Mouse (Mus musculus): Measurements from ENCODE around the gene Rhot1.

Rhot1 gene

DNA sequence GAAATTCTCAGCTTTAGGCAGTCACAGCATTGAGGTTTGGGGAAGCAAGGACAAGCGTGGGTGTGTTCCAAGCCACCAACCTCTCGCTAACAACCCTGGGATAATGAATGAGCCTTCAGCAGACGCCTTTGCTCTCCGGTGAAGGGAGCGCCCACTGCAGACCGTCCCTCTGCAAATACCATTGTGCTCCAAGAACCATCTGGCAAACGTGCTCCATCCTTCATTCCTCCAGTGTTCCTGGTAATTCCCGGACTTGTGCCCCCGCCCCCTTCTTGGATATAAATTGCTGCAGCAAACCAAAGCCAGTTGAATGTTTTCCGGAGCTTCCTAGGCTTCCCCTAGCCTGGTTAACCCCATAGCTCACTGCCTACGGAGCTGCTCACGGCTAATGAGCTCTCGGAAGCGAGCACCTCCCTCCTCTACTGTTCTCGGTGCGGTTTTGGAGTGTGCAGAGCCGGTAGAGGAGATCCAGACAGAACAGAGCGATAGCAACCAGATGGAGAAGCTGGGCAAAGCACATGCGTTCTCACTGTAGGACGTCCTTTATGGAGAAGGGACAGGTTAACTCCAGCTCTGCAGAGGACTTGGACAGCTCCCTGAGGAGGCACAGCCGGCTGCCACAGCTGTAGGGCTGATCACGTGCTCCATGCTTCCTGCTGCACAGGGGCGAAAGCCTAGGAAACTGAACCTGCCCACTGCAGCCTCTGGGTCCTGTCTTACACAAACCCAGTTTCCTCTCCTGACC is 81.1 kb downstream of the Rhot1 start:
- DNase-seq (ENCODE audit: low read depth) = no peak

DNA sequence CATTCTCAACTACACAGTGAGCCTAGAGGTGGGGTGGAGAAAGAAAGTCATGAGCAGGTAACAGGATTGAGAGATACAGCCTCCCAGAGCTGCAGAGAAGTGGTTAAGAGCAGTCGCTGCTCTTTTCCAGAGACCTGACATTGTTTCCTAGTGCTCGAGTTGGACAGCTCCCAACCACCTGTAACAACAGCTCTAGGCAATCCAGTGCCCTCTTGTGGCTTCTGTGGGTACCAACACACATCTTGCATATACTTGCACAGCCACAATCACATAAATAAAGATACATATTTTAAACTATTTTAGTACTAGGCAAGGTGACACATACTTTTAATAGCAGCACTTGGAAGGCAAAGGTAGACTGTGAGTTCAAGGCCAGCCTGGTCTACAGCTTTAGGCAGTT is 82.2 kb downstream of the Rhot1 start:
- no peak for DNase-seq (ENCODE audit: low read depth)

DNA sequence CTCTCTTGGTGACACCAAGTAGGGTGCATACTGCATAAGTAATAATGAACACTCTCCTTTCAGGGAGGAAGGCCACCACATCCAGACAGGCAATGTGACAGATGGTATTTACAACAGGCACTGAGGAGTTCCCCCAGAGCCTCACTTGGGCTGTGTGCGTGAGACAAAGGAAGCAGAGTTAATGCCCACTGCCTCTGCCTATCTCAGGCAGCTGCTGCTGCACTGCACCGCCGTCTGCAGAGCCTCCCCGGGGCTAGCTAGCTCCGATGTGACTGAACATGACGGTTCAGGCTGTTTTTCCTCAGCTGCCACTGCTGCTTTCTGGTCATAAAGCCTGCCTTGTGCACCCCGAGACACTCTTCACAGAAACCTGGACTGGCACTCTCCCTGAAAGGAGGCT is 83.6 kb downstream of the Rhot1 start:
- DNase-seq (ENCODE audit: low read depth) = no peak

DNA sequence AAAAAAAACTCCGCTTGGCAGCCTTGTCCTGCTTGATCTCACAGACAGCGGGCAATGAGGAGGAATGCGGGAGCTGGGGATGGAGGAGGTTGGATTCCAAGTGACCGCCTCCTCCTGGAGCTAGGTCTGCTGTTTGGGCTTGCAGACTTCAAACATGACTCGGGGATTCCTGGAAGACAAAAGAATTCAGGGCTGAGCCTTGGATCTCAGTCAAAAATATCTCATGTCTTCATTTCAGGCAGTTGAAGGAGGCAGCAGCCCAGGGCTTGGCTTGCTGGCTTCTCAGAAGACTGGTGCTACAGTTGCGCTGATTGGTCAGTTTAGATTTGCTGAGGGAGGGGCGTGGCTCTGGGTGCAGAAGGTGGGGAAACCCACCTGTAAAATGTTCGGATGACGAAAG is 86.2 kb downstream of the Rhot1 start:
- no peak for DNase-seq (ENCODE audit: low read depth)

DNA sequence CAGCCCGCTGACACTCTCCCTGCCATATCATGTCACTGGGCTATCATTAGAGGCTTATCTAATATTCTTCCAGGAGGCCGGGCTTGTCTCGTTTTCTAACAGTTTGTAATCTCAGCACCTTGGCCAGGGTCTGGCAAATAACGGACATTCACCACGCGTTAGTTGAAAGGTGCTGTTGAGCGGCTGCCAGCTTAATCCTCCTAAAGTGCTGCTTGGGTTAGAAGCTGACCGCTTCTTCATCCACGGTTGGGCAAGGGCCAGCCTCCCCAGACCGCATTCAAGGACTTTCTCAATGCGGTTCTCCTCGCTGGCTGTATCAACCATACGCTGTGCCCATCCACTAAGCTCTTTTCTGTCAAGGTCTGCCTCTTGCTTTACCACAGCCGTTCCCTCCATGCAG is 87.0 kb downstream of the Rhot1 start:
- no peak for DNase-seq (ENCODE audit: low read depth)

DNA sequence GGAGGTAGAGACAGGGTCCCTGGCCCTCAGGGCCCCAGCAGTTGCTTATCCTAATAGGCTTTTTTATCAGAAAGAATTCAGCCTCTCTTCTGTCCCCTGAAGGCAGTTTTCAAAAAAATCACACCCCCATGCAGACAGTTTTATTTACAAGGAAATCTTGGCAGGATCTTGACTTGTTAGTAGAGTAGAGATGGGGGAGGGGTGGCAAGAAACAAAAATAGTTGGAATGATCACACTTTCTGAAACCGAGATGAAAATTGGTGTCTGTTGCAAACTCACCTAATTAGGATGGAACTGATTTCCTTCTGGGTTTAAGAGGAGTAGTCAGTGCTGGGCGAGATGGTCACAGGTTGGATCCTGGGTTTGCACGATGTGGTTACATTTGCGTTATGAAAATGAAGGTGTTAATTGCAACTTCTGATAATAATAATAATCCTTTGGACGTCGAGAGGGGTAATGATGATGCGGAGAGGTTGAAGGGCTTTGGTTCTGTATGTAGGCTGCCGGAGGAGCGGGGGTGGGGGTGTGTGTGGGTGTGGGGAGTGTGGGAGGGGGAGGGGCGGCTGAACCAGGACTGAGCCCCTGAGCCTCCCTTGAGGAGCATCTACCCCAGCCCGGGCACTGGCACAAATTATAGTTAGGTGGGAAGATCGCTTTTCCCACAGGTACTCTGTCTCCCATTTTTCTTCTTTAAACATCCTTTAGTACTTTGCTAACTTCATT is 90.9 kb downstream of the Rhot1 start:
- no peak for DNase-seq (ENCODE audit: low read depth)

DNA sequence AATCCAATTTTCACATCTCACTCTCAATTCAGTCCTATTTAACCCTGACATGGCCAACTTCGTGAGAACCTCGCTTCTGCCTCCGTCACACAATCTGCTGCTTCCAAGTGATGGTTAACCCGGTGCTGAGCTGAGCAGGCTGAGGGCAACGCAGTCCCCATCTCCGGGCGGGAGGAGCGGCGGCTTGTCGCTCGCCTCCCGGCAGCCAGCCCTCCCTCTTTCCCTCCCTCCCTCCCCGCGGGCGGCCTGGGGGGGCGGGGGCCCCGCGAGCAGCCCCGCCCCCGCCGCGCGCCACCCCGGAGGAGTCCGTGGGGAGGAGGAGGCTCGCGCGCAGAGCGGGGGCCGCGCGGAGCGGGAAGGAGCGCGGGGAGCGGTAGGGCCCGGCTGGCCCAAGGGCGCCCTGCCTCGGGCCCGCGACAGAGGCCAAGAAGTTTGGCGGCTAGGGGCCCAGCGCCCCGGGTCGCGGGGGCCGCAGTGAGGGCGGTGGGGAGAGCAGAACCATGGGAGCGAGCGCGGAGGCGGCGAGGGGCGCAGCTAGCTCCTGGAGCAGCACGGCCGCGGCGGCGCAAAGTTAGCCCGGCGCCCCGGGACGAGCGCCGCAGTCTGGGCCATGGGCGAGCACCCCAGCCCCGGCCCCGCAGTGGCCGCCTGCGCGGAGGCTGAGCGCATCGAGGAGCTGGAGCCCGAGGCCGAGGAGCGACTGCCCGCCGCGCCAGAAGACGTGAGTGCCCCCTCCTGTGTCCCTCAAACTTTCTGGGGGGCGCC is 91.9 kb downstream of the Rhot1 start, which contains the start of gene Rhbdl3:
Gene Rhbdl3, plus strand, starts transcription at position 362 of the 765 bp plus-strand sequence.
- no peak for DNase-seq (ENCODE audit: low read depth)

DNA sequence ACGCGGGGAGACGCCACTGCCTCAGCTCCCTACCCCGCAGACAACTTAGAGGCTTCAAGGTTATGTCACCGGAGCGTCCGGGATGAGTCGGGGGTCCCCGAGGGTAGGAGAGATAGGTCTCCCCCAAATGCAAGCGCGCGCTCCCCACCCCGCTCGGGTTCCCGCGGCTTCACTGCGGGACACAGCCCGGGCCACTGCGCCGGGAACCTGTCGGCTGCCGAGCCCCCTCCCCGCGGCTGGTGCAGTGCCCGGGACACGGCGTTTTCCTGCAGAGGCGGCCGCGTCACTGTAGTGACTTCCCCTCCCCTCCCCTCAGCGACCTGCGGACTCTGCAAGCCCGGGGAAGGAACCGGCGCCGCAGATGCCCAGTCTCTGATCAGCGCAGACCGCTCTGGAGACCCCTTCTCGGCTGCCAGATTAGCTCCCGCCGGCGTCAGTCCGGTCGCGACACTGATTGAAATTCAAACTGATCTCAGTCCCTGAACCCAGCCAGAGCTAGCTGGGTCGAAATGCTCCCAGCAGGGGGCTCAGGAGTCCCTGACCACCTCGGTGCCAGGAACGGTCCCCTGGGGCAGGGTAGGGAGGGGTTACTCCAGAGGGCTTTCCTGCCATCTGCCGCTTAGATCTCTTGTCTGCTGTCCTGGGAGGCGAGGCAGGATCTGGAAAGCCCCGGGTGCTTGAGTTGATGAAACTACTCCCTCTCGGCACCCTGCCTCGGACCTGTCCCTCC is 92.7 kb downstream of the Rhot1 start:
- DNase-seq (ENCODE audit: low read depth) = no peak

DNA sequence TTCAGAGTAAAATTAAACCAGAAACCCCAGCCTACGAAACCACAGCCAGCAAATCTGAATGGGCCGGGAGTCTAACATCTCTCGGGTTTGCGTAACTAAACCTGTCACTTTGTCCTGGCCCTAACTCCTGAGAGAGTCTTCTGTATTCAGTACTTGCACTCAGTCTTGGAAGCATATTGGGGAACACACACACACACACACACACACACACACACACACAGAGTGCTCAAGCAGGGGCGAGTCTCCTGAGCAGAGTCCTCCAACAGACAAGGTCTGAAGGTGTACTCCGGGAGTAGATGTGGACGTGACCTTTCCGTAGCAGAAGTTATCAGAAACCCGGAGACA is 93.2 kb downstream of the Rhot1 start:
- no peak for DNase-seq (ENCODE audit: low read depth)

DNA sequence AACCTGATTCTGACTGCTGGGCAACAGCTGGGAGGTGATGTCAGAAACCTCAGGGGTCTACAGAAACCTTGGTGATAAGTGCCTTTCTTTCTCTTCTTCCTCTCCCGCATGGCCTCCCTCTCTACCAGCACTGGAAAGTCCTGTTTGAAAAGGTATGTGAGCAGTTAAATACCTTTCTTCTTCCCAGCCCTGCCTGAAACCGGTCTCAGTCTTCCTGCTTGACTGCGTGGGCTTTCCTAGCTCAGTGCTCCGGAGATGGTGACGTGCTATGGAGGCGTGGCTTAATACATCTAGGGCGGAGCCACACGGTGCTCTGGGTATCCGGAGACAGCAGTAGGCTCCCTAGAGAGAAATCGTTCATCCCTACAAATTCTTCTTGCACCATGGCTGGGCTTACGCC is 93.7 kb downstream of the Rhot1 start:
- peak; percentile 17 for DNase-seq (ENCODE audit: low read depth)

DNA sequence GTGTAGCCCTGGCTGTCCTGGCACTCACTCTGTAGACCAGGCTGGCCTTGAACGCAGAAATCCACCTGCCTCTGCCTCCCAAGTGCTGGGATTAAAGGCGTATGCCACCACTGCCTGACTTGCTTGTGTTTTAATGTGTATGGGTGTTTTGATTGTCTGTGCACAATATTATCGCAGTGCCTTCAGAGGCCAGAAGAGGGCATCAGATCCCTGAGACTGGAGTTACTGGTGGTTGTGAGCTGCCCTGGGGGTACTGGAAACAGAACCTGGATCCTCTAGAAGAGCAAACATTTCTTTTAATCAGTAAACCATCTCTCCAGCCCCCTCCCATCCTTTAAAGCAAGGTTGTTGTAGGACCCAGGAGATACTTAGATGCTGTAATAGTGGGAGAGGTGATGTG is 94.9 kb downstream of the Rhot1 start:
- DNase-seq (ENCODE audit: low read depth) = no peak

DNA sequence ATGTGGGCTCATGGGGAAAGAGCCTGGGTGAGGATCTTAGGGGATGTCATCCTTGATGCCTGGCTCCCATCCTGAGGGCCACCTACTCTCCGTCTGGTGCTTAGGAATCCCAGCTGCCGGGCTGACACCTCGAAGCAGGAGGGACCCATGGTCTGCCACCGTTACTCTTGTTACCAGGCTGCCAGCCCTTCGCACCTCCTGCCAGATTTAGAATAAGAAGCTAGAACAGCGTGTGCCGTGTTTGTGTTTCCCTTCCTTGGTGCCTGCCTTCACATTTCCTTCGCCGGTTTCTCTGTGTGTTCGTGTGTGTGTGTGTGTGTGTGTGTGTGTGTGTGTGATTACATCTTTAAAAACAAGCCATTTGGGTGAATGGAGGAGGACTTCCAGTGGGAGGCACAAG is 96.0 kb downstream of the Rhot1 start:
- DNase-seq (ENCODE audit: low read depth) = no peak

DNA sequence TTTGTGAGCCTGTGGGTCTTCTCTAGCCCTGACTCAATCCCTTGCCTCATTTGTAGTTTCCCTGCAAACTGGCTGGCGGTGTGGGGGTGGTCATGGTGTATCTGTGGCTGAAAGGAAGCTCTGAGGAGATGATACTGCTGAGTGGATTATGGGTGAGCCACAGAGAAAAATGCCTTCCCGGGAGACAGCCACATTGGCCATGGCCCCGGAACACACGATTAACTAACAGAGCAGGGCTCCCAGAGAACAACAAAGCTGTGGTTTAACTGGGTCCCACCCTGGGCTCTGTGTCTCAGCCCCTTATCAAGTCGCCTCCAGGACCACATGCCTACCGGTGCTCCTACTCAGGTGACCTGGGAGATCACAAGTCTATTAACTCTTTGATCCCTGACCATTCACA is 99.7 kb downstream of the Rhot1 start:
- DNase-seq (ENCODE audit: low read depth) = no peak

DNA sequence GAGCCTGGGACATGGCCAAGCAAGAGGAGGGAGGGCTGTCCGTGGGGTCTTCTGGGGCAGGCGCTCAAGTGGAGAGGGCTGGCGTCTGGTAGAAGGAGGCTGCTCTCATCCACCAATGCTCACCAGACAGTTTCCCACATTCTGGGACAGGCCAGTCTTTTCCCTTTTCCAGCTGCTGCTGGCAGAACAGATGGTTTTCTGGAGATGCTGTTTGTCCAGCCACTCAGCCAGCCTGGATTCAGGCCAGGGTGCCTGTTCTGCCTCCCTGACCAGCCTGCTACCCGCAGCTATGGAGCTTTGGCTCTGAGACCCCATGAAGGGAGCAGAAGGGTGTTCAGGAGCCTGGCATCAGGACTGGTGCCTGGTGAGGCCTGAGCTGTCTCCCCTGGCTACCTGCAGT is 102.5 kb downstream of the Rhot1 start:
- DNase-seq (ENCODE audit: low read depth) = no peak

DNA sequence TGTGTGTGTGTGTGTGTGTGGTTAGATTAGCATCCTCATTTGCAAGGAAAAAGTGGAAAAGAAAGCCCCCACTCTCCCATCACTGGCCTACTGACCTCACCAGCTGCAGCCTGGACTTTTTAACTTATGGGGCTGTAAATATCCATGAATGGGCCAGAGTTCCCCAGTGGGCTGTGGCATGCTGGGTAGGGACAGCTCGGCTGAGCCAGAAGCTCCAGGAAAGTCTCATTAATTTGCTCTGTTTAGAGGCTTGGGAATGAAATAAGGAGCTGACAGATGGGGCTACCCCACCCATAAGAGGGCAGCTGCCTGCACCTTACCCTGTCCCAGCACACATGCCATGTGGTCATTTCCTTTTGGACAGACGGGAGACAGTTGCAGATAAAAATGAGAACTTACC is 103.2 kb downstream of the Rhot1 start:
- DNase-seq (ENCODE audit: low read depth) = no peak

DNA sequence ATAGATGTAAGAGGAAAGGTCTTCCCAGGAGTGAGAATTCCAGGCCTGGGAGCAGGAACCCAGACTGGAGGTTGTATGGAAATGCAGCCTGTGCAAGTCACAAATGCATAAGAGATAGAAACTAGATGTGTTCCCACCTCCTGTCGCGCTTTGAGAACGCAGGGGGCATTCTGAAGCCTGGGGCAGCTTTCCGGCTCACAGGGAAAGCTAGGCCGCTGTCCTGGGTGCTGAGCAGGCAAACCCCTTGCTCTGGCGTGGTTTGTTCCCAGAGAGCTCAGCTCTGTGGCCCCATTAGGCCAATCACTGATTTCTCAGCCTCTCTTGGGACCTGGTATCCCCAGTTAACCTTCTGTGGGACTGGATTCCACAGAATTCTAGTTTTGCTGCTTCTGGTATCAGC is 103.7 kb downstream of the Rhot1 start:
- no peak for DNase-seq (ENCODE audit: low read depth)

DNA sequence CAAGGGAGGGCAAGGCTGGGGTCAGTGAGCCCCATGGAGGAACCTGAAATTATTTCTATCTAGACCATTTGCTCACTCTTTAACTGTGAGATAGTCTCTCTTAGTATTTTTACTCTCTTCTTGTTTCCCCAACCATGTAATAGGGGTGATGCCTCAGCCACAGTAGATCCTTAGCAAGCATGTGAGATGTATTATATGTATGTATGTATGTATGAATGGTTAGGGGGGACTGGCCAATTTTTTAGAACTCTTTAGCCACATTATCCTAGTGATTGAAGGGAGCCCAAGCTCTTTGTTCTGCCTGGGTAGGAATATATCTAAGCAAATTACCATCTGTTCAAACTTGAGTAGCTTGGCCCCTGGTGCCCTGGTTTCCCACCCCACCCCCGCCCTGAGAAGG is 104.6 kb downstream of the Rhot1 start:
- no peak for DNase-seq (ENCODE audit: low read depth)

DNA sequence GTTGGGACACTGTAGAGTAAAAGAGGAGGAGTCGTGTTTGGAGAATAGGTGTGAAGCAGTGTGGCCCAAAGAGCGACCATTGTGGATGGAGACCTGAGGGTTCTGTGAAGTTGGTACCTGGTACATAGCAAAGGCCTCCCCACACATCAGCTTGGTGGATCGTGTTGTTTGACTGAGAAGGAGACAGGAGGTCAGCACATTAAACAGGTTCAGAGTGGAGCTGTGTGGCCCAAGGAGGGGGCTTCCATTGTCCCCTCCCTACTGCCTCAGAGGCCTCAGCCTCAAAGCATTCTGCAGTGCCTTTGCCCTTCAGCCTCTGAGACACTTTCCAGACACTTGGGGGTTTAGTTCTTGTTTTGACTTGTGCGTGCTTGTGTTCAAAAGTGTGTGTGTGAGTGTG is 105.1 kb downstream of the Rhot1 start:
- no peak for DNase-seq (ENCODE audit: low read depth)

DNA sequence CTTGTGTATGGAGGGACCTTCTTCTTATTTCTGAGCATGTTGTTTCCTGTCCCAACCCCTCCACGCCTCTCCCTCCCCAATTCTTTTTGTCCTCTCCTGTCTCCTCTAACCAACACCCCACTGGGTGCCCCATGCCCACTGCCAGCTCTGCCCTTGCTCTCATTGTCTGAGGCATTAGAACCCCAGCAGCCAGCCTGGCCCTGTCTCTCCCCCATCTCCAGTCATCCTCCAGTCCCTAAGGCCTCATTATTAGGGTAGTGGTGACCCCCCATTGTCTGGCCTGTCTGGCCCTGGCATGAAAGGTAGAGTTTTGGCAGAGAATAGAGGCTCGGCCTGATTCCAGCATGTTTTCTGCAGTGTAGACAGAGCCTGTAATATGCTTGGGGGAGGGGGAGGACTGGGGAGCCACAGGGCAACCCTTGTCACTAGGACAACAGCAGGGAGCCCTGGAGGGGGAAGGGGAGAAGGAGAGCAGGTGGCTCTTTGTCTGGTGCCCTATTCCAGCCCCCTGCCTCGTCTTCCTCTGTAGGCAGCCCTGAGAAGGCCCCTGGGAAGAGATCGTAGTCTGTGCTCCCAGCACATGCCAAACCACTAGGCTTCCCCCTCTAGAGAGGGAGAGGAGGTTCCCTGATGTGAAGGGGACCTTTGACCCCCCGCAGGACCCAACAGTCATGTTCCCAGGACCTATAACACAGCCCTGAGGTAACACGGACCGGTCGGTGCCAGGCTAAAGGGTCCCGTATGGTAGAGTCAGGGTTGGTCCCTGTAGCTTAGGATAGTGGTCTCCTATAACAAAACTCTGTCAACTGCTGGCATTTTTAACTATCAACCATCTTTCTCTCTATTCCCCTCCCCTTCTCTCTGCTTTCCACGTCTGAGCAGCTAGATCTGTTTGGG is 107.2 kb downstream of the Rhot1 start:
- DNase-seq (ENCODE audit: low read depth) = no peak
